Mouse (Mus musculus) spleen, adult 2 months (tissue): ENCODE measurements around the gene Hist3h2ba. TPM values are rescaled to one million over a fixed set of nuclear protein-coding genes. Genes with fewer than 3 reads are reported as not detected.

ENCODE experiments used
- DNase-seq, 2 experiments: peaks; one replicate each; pipeline versions ENCODE4 v3.0.0 to v3.0.0-alpha.2; 2012 to 2021; ENCODE audit warnings: low spot score in 2 of 2, low read depth in 1 of 2
- H3K27ac ChIP-seq: fragments of 200-500 bp; 2 replicates; pipeline ENCODE4 v1.5.1; 2012; ENCODE audit warnings: low read length, inconsistent platforms; ENCODE audit not compliant: insufficient read depth
- H3K27me3 ChIP-seq: fragments of 200-500 bp; 2 replicates; pipeline ENCODE4 v1.6.1; 2012; ENCODE audit warnings: mild to moderate bottlenecking, moderate library complexity, low read length, inconsistent platforms; ENCODE audit not compliant: control insufficient read depth, insufficient read depth
- H3K36me3 ChIP-seq: fragments of 200-500 bp; 2 replicates; pipeline ENCODE4 v1.6.1; 2012; ENCODE audit warnings: mild to moderate bottlenecking, low read length, inconsistent platforms; ENCODE audit not compliant: control insufficient read depth, insufficient read depth
- H3K4me1 ChIP-seq: fragments of 200-500 bp; 2 replicates; pipeline ENCODE4 v1.6.1; 2011; ENCODE audit warnings: inconsistent platforms; ENCODE audit not compliant: control insufficient read depth, insufficient read depth, insufficient read length
- H3K4me3 ChIP-seq: fragments of 200-500 bp; 2 replicates; pipeline ENCODE4 v1.5.1; 2011; ENCODE audit warnings: mild to moderate bottlenecking, inconsistent platforms; ENCODE audit not compliant: insufficient read depth, insufficient read length; ENCODE audit errors: extremely low read depth
- CTCF ChIP-seq: fragments of 200-500 bp; IDR thresholded peaks from 2 replicates; pipeline ENCODE4 v1.5.1; 2011; ENCODE audit warnings: mild to moderate bottlenecking, inconsistent platforms; ENCODE audit not compliant: insufficient read depth, insufficient read length, insufficient replicate concordance; ENCODE audit errors: extremely low read depth
- POLR2A ChIP-seq: fragments of 200-500 bp; IDR thresholded peaks from 2 replicates; pipeline ENCODE4 v1.6.1; 2011; ENCODE audit warnings: low read depth, low read length, inconsistent platforms
- WGBS: fragments of 180-500 bp; shearing (Covaris S2); methylation state at CpG from one replicate; pipeline ENCODE4 v1.1.7; 2018; 5-methylcytosine and 5-hydroxymethylcytosine counted together
- polyA plus RNA-seq: library from polyadenylated mRNA; depleted of rRNA; stranded (reverse); fragments of >200 nt; gene quantifications from 2 replicates; pipeline ENCODE4 v1.2.3, GENCODE M21; 2012; rRNA removed

Gene Hist3h2ba
- polyA plus RNA-seq, 1 experiment = 13.2 TPM

DNA sequence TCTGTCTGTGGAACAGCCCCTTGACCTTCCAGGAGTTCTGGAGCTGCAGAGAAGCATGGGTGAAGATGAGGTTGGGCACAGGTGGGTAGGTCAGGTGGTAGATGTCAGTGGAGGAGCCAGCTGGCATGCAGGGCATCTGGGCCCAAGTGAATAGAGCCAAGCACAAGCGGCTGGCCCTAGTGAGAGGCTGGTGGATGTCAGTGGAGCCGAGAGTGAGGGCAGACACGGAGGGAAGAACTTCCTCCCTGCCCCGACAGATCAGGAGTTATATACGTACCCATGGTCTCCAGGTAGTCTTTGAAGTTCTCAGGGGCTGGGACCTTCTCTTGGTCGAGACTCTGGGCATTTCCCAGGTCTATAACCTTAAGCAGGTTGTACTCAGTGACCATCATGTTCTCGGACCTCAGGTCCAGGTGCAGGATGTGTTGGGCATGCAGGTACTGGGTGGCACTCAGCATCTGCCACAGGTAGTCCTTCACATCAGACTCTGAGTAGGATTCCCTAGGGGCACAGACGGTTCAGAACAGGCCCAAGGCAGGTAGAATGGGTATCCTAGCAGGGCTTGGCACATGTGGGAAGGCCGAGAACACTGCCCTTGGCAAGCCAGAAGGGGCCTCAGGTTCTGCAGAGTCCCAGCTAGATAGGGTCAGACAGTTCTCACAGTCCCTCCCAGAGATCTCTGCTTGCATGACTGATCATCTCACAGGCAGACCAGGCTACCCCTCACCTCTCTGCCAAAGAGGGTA lies 46.5 kb downstream of the Hist3h2ba start:
- DNase-seq = no peak
- Histone ChIP-seq H3K27me3 (no peaks in the 10 kb centered on the region), H3K4me1 (peaks cover 19% of the 10 kb centered on the region), H3K27ac (no peak overlapping the region), H3K36me3 (peaks cover 3% of the 10 kb centered on the region; the same call in 1 of the 2 replicates), H3K4me3 (no peak overlapping the region)
- TF ChIP-seq CTCF (no peak), POLR2A (no peak)
- 69% methylated on average over 9 of the region's 9 CpGs for WGBS

DNA sequence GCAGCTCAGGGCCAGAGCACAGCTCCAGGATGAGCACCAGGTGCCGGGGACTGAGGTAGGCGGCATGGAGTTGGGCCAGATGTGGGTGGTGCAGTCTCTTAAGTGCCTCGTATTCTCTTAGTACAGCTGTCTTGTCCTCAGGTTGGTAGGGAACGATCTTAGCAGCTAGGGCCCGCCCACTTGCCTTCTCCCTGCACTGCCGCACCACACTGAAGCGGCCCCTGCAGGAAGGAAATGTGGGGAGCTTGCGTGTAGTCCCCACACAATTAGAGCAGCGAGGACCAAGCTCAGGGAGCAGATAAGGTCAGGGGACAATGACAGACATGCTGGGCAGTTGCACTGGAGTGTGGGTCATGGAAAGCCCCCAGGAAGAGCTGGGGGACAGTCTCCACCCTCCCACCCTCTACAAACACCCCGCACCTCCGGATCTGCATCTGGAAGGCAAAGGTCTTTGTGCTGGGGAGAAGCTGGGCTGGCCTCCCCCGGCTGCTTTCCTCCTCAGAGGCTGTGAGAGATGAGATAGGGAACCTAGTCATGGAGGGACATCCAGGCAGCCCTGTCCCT lies 47.2 kb downstream of the Hist3h2ba start:
- no peaks in the 10 kb centered on the region for H3K27me3 ChIP-seq
- 2% methylated on average over 12 of the region's 12 CpGs for WGBS
- H3K36me3 ChIP-seq = no peaks in the 10 kb centered on the region
- peaks cover 19% of the 10 kb centered on the region for H3K4me1 ChIP-seq
- no peak for TF ChIP-seq POLR2A
- peak; percentile 29; the same call in 1 of the 2 replicates for TF ChIP-seq CTCF
- DNase-seq = peak in 1 of 2 experiments; percentile 33
- H3K4me3 ChIP-seq = no peak overlapping the region
- no peak overlapping the region for H3K27ac ChIP-seq

DNA sequence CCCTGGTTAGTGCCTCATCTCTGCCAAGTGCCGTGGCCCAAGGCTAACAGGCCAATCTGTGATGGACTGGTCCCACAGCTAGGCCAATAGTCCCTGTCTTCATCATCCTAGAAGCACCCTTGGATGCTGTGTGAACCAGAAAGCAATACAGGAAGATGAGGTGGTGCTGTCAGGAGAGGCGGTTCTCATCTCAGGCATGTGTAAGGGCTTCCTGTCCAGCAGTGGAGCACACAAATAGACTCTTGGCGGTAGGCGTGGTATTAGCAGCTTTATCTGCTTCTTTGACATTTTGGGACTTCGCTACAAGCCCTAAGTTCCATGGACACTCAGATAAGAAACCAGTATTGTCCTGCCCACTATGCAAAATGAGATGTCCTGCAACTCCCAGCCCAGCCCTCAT lies 48.8 kb downstream of the Hist3h2ba start:
- DNase-seq = no peak
- TF ChIP-seq POLR2A (no peak), CTCF (no peak)
- Histone ChIP-seq H3K27ac (no peak overlapping the region), H3K36me3 (no peaks in the 10 kb centered on the region), H3K4me3 (no peak overlapping the region), H3K27me3 (no peaks in the 10 kb centered on the region), H3K4me1 (peaks cover 19% of the 10 kb centered on the region)
- WGBS = 78% methylated on average over 5 of the region's 5 CpGs

Other genes with a start within 250 kb of the Hist3h2ba start
- gene Olfr319, start 249.8 kb upstream of the Hist3h2ba start, polyA plus RNA-seq = not detected in 2 replicates
- gene Olfr318, start 224.9 kb upstream of the Hist3h2ba start, polyA plus RNA-seq = not detected in 2 replicates
- not detected in 2 replicates for gene Olfr317, start 209.7 kb upstream of the Hist3h2ba start, polyA plus RNA-seq
- not detected in 2 replicates for gene Olfr316, start 196.2 kb upstream of the Hist3h2ba start, polyA plus RNA-seq
- not detected in 2 replicates for gene Olfr315, start 175.7 kb upstream of the Hist3h2ba start, polyA plus RNA-seq
- not detected in 2 replicates for gene Olfr314, start 166.0 kb upstream of the Hist3h2ba start, polyA plus RNA-seq
- gene Fam183b, start 147.0 kb upstream of the Hist3h2ba start, polyA plus RNA-seq = not detected in 2 replicates
- gene Olfr313, start 133.9 kb upstream of the Hist3h2ba start, polyA plus RNA-seq = not detected in 2 replicates
- gene Olfr312, start 119.7 kb upstream of the Hist3h2ba start, polyA plus RNA-seq = not detected in 2 replicates
- not detected in 2 replicates for gene Olfr311, start 109.7 kb upstream of the Hist3h2ba start, polyA plus RNA-seq
- gene Gm12258, start 101.8 kb upstream of the Hist3h2ba start, polyA plus RNA-seq = 2.6 and 2.9 TPM in 2 replicates
- 1.7 and 4.0 TPM in 2 replicates for gene 2810021J22Rik, start 81.7 kb upstream of the Hist3h2ba start, polyA plus RNA-seq
- gene Zfp39, start 44.7 kb upstream of the Hist3h2ba start, polyA plus RNA-seq = 1.2 and 1.3 TPM in 2 replicates
- gene Btnl10, start 31.0 kb upstream of the Hist3h2ba start, polyA plus RNA-seq = 14.6 and 14.9 TPM in 2 replicates
- 157 and 230 TPM in 2 replicates for gene Rnf187, start 10.0 kb upstream of the Hist3h2ba start, polyA plus RNA-seq
- 14.8 and 20.0 TPM in 2 replicates for gene Hist3h2a, start 5.8 kb downstream of the Hist3h2ba start, polyA plus RNA-seq
- 0.06 and 0.23 TPM in 2 replicates for gene Trim17, start 5.8 kb downstream of the Hist3h2ba start, polyA plus RNA-seq
- gene Trim11, start 29.2 kb downstream of the Hist3h2ba start, polyA plus RNA-seq = 55.6 and 62.0 TPM in 2 replicates
- gene Obscn, start 187.5 kb downstream of the Hist3h2ba start, polyA plus RNA-seq = 1.2 and 1.6 TPM in 2 replicates
- 6.3 and 6.5 TPM in 2 replicates for gene Iba57, start 214.8 kb downstream of the Hist3h2ba start, polyA plus RNA-seq
- 3.4 and 4.1 TPM in 2 replicates for gene Gjc2, start 234.3 kb downstream of the Hist3h2ba start, polyA plus RNA-seq
- 40.9 and 52.3 TPM in 2 replicates for gene Guk1, start 243.3 kb downstream of the Hist3h2ba start, polyA plus RNA-seq